Mouse (Mus musculus) left cerebral cortex, adult 18-20 months (tissue): Measurements from ENCODE around the gene Usp42. TPM values are rescaled to one million over a fixed set of nuclear protein-coding genes. Genes with fewer than 3 reads are reported as not detected.

Source experiments
- DNase-seq, 2 experiments: peaks; one replicate each; pipeline ENCODE4 v3.0.0; 2021 to 2022; ENCODE audit warnings: low spot score in 2 of 2, mixed read lengths in 1 of 2
- total RNA-seq, 2 experiments: library from RNA; stranded (reverse); gene quantifications; 2 replicates each; pipeline ENCODE4 v1.2.3; 2021

Gene Usp42
- total RNA-seq, 2 experiments from 2014 or later = 21.3 to 23.8 TPM

GRCm38 (mm10) chr5:143690926-143691325 lies 41.2 kb downstream of the Usp42 start:
- DNase-seq = peak; percentile 88 to 90

GRCm38 (mm10) chr5:143690392-143690791 lies 41.7 kb downstream of the Usp42 start:
- peak; percentile 26 to 31 for DNase-seq

DNA sequence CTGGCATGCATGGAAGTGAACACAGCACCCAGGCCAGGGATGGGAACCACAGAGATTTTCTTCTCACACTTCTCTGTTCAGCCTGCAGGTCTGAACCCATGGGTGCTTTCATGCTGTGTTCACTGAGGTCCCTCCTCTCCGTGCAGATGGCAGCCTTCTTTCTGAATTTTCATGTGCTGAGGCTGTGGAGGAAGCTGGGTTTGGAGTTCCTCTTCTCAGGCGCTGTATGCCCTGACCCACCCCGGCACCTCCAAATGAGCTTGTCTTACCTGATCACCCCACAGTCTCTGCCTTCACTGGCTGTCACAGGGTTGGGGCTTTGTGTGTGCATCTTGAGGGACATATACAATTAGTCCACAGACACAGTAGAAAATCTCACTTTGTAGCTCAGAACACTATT lies 44.5 kb downstream of the Usp42 start:
- no peak for DNase-seq

GRCm38 (mm10) chr5:143686456-143686855 lies 45.6 kb downstream of the Usp42 start:
- DNase-seq = peak; percentile 30 to 49

- DNase-seq = no peak
These were observed 47.1 kb downstream of the Usp42 start for GRCm38 (mm10) chr5:143684911-143685390.

DNA sequence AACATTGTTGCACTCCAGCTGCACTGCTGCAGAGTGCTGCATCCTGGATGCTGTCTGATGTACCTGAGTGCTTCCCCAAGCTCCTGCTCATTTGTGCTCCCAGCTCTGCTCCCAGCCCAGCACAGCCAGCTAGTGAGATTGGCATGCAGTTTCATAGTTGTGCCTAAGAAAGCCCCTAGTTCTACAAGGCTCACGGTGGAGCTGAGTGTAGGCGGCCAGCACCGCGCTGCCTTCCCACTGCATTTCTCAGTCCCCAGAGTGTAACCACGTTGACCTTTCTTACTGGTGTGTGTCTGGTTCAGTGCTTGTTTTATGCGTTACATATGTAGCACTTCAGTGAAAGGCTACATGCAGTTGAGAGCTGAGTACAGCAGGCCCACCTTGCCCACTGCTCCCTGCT lies 48.4 kb downstream of the Usp42 start:
- DNase-seq = no peak

- no peak for DNase-seq
These were observed 52.4 kb downstream of the Usp42 start for GRCm38 (mm10) chr5:143679654-143680053.

GRCm38 (mm10) chr5:143678634-143679271 lies 53.3 kb downstream of the Usp42 start:
- DNase-seq = no peak

DNA sequence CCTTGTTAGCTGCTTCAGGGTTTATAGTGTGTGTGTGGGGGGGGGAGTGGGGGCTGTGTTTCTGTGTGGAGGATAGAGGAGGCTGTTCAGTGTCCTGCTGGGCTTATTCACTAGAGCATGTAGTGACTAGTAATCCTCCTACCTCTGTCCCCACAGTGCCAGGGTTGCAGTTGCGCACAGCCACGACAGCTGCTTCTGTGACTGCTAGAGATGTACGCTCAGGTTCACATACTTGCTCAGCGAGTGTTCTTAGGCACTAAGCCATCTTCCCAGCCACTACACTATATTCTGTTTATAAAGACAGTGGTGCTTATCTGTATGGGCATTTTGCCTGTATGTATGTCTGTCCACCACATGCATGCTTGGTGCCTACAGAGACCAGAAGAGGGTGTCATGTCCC lies 54.7 kb downstream of the Usp42 start:
- DNase-seq = no peak

DNA sequence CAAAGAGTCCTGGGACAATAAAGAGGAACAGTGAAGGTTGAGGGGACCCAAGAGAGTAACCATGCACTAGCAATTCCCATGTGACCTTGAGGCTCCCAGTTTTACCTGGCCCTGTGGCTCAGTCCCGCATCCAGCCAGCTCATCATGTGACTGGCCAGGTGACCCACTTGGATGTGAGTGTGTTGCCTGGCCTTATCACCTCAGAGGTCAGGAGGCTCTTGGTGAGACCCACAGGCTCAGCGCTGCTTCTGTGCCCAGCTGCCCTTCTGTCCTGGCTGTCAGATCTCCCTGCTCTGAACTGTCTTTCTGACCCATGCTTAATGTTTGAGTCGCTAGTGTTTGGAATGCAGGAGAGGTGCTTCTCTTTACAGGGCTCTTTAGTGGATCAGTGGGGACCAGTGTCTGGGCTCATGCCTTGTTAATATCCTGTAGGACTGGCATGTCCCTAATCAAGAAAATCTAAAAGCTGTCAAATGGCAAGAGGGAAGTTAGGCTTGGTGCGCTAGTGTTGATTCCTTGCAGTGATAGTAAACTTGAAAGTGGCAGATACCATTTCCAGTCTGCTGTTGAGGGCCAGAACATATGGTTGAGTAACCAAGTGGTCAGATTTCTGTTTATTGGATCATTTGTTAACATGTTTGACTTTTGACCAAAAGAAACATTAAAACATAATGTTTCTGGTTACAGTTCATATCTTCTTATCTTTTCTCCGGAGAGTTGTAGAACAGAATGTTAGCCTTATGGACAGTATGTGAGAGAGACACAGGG lies 55.7 kb downstream of the Usp42 start:
- DNase-seq = no peak

DNA sequence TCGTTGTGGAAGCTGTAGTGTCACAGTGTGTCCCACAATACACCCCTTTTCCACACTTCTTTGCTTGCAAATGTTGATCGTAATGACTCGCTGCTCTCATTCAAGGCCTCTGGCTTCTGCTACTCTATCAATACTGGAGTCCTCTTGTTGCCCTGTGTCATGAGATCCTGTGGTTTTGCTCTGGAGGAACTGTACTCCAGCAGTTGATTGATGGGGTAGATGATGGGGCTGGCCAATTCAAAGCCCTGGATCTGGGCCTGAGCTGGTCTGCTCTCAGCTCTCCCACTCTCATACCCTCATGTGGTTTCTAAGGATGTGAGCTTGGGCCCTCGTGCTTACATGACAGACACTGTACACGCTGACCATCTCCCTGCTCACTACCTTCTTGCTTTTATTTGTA lies 57.5 kb downstream of the Usp42 start:
- DNase-seq = no peak

GRCm38 (mm10) chr5:143670740-143671415 lies 61.2 kb downstream of the Usp42 start:
- peak; percentile 38 to 49 for DNase-seq

- no peak for DNase-seq
These were observed 62.2 kb downstream of the Usp42 start for GRCm38 (mm10) chr5:143669839-143670238.

DNA sequence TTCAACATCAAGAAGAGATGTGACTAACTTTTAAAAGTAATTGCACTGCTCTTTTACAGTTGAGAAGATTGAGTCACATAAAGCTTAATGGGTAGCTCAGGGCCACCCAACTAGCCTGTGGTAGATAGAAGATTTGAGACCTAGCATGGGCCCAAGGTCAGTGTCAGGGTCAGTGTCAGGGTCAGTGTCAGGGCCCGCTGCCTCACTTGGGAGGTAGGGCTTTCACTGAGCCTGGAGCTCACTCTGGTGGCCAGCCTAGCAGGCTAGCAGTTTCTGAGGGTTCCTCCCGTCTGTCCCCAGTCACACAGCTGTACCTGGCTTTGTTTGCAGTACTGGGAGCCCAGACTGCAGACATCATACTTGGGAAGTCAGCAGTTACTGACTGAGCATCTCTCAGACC lies 62.7 kb downstream of the Usp42 start:
- no peak for DNase-seq

DNA sequence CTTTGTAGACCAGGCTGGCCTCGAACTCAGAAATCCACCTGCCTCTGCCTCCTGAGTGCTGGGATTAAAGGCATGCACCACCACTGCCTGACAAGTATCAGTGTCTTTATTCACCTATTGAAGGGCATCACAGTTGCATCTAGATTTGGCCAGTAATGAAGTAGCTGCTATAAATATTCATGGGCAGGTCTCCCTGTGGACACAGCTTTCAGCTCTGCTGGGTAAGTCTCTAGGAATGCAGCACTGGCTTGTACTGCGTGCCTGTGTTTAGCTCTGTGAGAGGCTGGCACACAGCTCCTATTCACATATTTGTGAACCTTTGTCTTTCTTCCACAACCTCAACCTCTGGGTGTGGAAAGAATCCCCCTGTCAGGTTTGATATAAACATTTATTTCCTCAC lies 63.2 kb downstream of the Usp42 start:
- no peak for DNase-seq

DNA sequence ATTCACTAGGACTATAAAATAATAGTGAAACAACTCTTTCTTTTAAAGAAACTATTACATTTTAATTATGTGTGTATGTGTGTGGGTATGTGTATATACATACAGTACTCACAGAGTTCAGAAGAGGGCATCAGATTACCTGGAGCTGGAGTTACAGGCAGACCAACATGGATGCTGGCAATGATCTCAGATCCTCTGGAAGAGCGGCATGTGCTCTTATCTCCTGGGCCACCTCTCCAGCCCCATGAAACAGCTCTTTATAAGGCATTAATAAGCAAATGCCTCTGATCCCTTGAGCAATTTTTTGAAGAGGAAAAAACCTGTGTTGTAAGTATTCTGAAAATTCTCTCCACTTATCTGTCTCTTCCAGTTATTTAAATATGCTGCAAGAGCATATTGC lies 66.1 kb downstream of the Usp42 start:
- DNase-seq = no peak

GRCm38 (mm10) chr5:143665561-143665960 lies 66.5 kb downstream of the Usp42 start:
- no peak for DNase-seq

GRCm38 (mm10) chr5:143663074-143663687 lies 68.9 kb downstream of the Usp42 start:
- DNase-seq = no peak
